12 mouse cellular contexts compared by ENCODE assay signal in genomic region chr2:174453681-174454080, GRCm38 (mm10). TPM values are rescaled to one million over a fixed set of nuclear protein-coding genes. Genes with fewer than 3 reads are reported as not detected.
DNase-seq lines count a peak whose midpoint lies in the region; ATAC-seq and TF ChIP-seq lines count a peak whose summit lies in the region.
"Had no signal": no experiment of that assay in that cellular context is flagged by ENCODE, and none has a peak within 500 bp of the region (broad histone marks: within the 10 kb centered on the region; RNA-seq: fewer than 3 reads in every experiment).

No protein-coding gene starts in this region.

- no peaks in the 10 kb centered on the region for H3K36me3 ChIP-seq in lung, embryonic 14.5 days (ENCODE audit: insufficient read depth)
- H3K36me3 ChIP-seq: neural tube, embryonic 13.5 days had no signal

- no peaks in the 10 kb centered on the region for H3K9me3 ChIP-seq in lung, embryonic 14.5 days (ENCODE audit: low read depth, low read length)
- H3K9me3 ChIP-seq: neural tube, embryonic 13.5 days had no signal

- H3K27me3 ChIP-seq in lung, embryonic 14.5 days (ENCODE audit: insufficient read depth, low read length), result no peaks in the 10 kb centered on the region
- H3K27me3 ChIP-seq: neural tube, embryonic 13.5 days had no signal

- H3K4me1 ChIP-seq in lung, embryonic 14.5 days (ENCODE audit: insufficient read depth), result no peaks in the 10 kb centered on the region
- H3K4me1 ChIP-seq: neural tube, embryonic 13.5 days had no signal

- TF ChIP-seq CTCF in lung, embryonic 14.5 days (IDR thresholded peaks at IDR 0.05; ENCODE audit: low read depth), result peak; percentile 19; the same call in 1 of the 2 replicates

- peak; percentile 47 to 53 for DNase-seq in adrenal gland, postnatal 36 days
- no peak for DNase-seq in adrenal gland, postnatal 4 days (ENCODE audit: low spot score in 2 of 2)
- DNase-seq in 3T3-L1 (ENCODE audit: low read depth, low spot score), result peak; percentile 49
- DNase-seq in lung, embryonic 14.5 days, result no peak
- no peak for DNase-seq in ovary, postnatal 36 days (ENCODE audit: low spot score)
- DNase-seq in thymus, adult 18-20 months, result no peak
- no peak for DNase-seq in left cerebral cortex, postnatal 25 days (ENCODE audit: low spot score in 2 of 2)
- DNase-seq: cerebellum, postnatal 36 days; left cerebral cortex, postnatal 4 days had no signal

- H3K4me3 ChIP-seq in lung, embryonic 14.5 days (ENCODE audit: low read depth, low read length), result no peak overlapping the region
- H3K4me3 ChIP-seq: neural tube, embryonic 13.5 days had no signal

- no peak overlapping the region for H3K27ac ChIP-seq in lung, embryonic 14.5 days (ENCODE audit: low read depth)
- H3K27ac ChIP-seq: neural tube, embryonic 13.5 days had no signal

- H3K9ac ChIP-seq in lung, embryonic 14.5 days, result no peak overlapping the region
- H3K9ac ChIP-seq: neural tube, embryonic 13.5 days had no signal

- intact Hi-C loops in left cerebral cortex, postnatal 25 days (cut with DNase I), result no loop called here

- no peak overlapping the region for H3K4me2 ChIP-seq in lung, embryonic 14.5 days
- H3K4me2 ChIP-seq: neural tube, embryonic 13.5 days had no signal

- 66% methylated on average over 7 of the region's 7 CpGs for WGBS in lung, embryonic 14.5 days

- ATAC-seq in common myeloid progenitor, adult 5-6 weeks (replicated peaks; ENCODE audit: low read depth, poor library complexity, severe bottlenecking), result peak; percentile 94
- no peak for ATAC-seq in lung, embryonic 14.5 days (ENCODE audit: insufficient read depth)

RNA-seq across cellular contexts. Expression of gene Tubb1, which starts 3.2 kb away (rescaled TPM):
- under 1 TPM; 0.40 to 0.86 TPM for total RNA-seq in adrenal gland, postnatal 36 days (2021)
- total RNA-seq in adrenal gland, postnatal 4 days (2021), result 1 to 10 TPM; 1.4 to 2.7 TPM
- 2.0 TPM in 1 of 2 replicates, not detected in the other for total RNA-seq in common myeloid progenitor, adult 5-6 weeks (2017)
- polyA plus RNA-seq in lung, embryonic 14.5 days (2014; fragmentation: Nextera tagmentation; extraction: Ambion mirVana), result 7.2 and 10.0 TPM in 2 replicates
- total RNA-seq in left cerebral cortex, postnatal 25 days (2021), result not detected
- total RNA-seq: left cerebral cortex, postnatal 4 days had no signal
- polyA plus RNA-seq: C2C12 had no signal

RNA-seq across cellular contexts. Expression of gene Atp5e, which starts 10.2 kb away (rescaled TPM):
- total RNA-seq in adrenal gland, postnatal 36 days (2021), result 100 to 1,000 TPM; 528 to 595 TPM
- total RNA-seq in adrenal gland, postnatal 4 days (2021), result 100 to 1,000 TPM; 380 to 432 TPM
- total RNA-seq in common myeloid progenitor, adult 5-6 weeks (2017), result 252 and 315 TPM in 2 replicates
- polyA plus RNA-seq in lung, embryonic 14.5 days (2014; fragmentation: Nextera tagmentation; extraction: Ambion mirVana), result 838 and 911 TPM in 2 replicates
- total RNA-seq in left cerebral cortex, postnatal 25 days (2021), result 100 to 1,000 TPM; 323 to 342 TPM

RNA-seq across cellular contexts. Expression of gene Ctsz, which starts 14.8 kb away (rescaled TPM):
- 100 to 1,000 TPM; 153 to 175 TPM for total RNA-seq in adrenal gland, postnatal 36 days (2021)
- total RNA-seq in adrenal gland, postnatal 4 days (2021), result 100 to 1,000 TPM; 107 to 114 TPM
- total RNA-seq in common myeloid progenitor, adult 5-6 weeks (2017), result 104 and 125 TPM in 2 replicates
- 172 and 179 TPM in 2 replicates for polyA plus RNA-seq in lung, embryonic 14.5 days (2014; fragmentation: Nextera tagmentation; extraction: Ambion mirVana)
- 10 to 100 TPM; 27.4 to 31.6 TPM for total RNA-seq in left cerebral cortex, postnatal 25 days (2021)

RNA-seq across cellular contexts. Expression of gene Prelid3b, which starts 19.2 kb away (rescaled TPM):
- total RNA-seq in adrenal gland, postnatal 36 days (2021), result 100 to 1,000 TPM; 121 to 124 TPM
- total RNA-seq in adrenal gland, postnatal 4 days (2021), result 100 to 1,000 TPM in 1 of 2 experiments, 10 to 100 TPM in 1; 98.1 to 101 TPM
- 130 and 142 TPM in 2 replicates for total RNA-seq in common myeloid progenitor, adult 5-6 weeks (2017)
- polyA plus RNA-seq in lung, embryonic 14.5 days (2014; fragmentation: Nextera tagmentation; extraction: Ambion mirVana), result 116 and 117 TPM in 2 replicates
- total RNA-seq in left cerebral cortex, postnatal 25 days (2021), result 10 to 100 TPM; 44.1 to 44.4 TPM

RNA-seq across cellular contexts. Expression of gene Nelfcd, which starts 38.1 kb away (rescaled TPM):
- 10 to 100 TPM; 54.9 to 55.8 TPM for total RNA-seq in adrenal gland, postnatal 36 days (2021)
- total RNA-seq in adrenal gland, postnatal 4 days (2021), result 10 to 100 TPM; 77.0 to 78.4 TPM
- total RNA-seq in common myeloid progenitor, adult 5-6 weeks (2017), result 39.3 and 43.1 TPM in 2 replicates
- polyA plus RNA-seq in lung, embryonic 14.5 days (2014; fragmentation: Nextera tagmentation; extraction: Ambion mirVana), result 143 and 144 TPM in 2 replicates
- total RNA-seq in left cerebral cortex, postnatal 25 days (2021), result 10 to 100 TPM; 45.0 to 46.0 TPM

Comparison
In these comparisons a context has a peak if more than half of its experiments do, and no peak if none do; other contexts are left out.
1. DNase-seq: peak in adrenal gland, postnatal 36 days (2 of 2) and 3T3-L1 (single experiment); none in adrenal gland, postnatal 4 days (0 of 2), lung, embryonic 14.5 days (single experiment), ovary, postnatal 36 days (single experiment), thymus, adult 18-20 months (0 of 2) and left cerebral cortex, postnatal 25 days (0 of 2).